Mouse (Mus musculus): ENCODE results near the gene Ube2g2. TPM values are rescaled to one million over a fixed set of nuclear protein-coding genes. Genes with fewer than 3 reads are reported as not detected.

Gene Ube2g2
- polyA plus RNA-seq, 1 experiment, result 40.2 TPM

- Histone ChIP-seq H3K27me3 (ENCODE audit: control insufficient read depth, insufficient read depth, low read length, poor library complexity, severe bottlenecking) (no peaks in the 10 kb centered on the region), H3K4me1 (ENCODE audit: control insufficient read depth, insufficient read depth, low read length) (no peaks in the 10 kb centered on the region), H3K27ac (ENCODE audit: insufficient read depth, low read length) (peak overlapping the region; percentile 91), H3K4me3 (ENCODE audit: low read depth, low read length) (no peak overlapping the region), H3K36me3 (ENCODE audit: control insufficient read depth, insufficient read depth, low read length, poor library complexity, severe bottlenecking) (no peaks in the 10 kb centered on the region), H3K9me3 (replicated peaks; ENCODE audit: control insufficient read depth, insufficient read depth, low read length, poor library complexity, severe bottlenecking) (no peaks in the 10 kb centered on the region), H3K9ac (ENCODE audit: low read depth, poor library complexity, severe bottlenecking) (no peak overlapping the region)
- TF ChIP-seq CTCF (IDR thresholded peaks at IDR 0.05; ENCODE audit: low read depth, low read length), result no peak
- no peak for TF ChIP-seq POLR2A (IDR thresholded peaks at IDR 0.05; ENCODE audit: insufficient read depth, low read length)
- no peak for TF ChIP-seq EP300 (IDR thresholded peaks at IDR 0.05; ENCODE audit: insufficient read depth, low read depth, low read length)
Observed at GRCm38 (mm10) chr10:77604958-77605357, 17.1 kb upstream of the Ube2g2 start.

DNA sequence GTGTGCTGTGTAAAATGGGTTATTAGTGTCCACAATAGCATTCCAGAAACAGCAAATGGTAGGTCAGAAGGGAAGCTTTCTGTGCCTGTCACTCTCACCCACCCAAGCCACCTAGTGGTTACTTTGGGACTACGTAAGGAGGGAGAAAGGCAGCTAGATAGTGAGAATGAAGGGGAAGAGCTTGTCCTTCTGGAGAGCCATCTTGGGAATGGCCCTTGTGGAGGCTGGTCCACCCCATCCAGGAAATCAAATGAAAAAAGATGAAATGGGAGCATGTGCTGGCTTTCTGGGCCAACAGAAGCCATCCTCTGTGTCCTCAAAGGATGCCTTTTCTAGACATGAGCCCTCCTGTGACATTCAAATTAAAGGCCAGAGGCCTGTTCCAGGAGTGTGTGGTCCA is 16.7 kb upstream of the Ube2g2 start:
- H3K9ac ChIP-seq (ENCODE audit: low read depth, poor library complexity, severe bottlenecking), result peak overlapping the region; percentile 84
- 0 out of 2 replicates have a peak, but pooled peaks cover 2% of the 10 kb centered on the region for H3K36me3 ChIP-seq (ENCODE audit: control insufficient read depth, insufficient read depth, low read length, poor library complexity, severe bottlenecking)
- no peaks in the 10 kb centered on the region for H3K27me3 ChIP-seq (ENCODE audit: control insufficient read depth, insufficient read depth, low read length, poor library complexity, severe bottlenecking)
- no peaks in the 10 kb centered on the region for H3K9me3 ChIP-seq (replicated peaks; ENCODE audit: control insufficient read depth, insufficient read depth, low read length, poor library complexity, severe bottlenecking)
- peak overlapping the region; percentile 91 for H3K27ac ChIP-seq (ENCODE audit: insufficient read depth, low read length)
- peaks cover 2% of the 10 kb centered on the region for H3K4me1 ChIP-seq (ENCODE audit: control insufficient read depth, insufficient read depth, low read length)
- TF ChIP-seq EP300 (IDR thresholded peaks at IDR 0.05; ENCODE audit: insufficient read depth, low read depth, low read length) (no peak), CTCF (IDR thresholded peaks at IDR 0.05; ENCODE audit: low read depth, low read length) (no peak), POLR2A (IDR thresholded peaks at IDR 0.05; ENCODE audit: insufficient read depth, low read length) (no peak)
- H3K4me3 ChIP-seq (ENCODE audit: low read depth, low read length), result peak overlapping the region; percentile 45

DNA sequence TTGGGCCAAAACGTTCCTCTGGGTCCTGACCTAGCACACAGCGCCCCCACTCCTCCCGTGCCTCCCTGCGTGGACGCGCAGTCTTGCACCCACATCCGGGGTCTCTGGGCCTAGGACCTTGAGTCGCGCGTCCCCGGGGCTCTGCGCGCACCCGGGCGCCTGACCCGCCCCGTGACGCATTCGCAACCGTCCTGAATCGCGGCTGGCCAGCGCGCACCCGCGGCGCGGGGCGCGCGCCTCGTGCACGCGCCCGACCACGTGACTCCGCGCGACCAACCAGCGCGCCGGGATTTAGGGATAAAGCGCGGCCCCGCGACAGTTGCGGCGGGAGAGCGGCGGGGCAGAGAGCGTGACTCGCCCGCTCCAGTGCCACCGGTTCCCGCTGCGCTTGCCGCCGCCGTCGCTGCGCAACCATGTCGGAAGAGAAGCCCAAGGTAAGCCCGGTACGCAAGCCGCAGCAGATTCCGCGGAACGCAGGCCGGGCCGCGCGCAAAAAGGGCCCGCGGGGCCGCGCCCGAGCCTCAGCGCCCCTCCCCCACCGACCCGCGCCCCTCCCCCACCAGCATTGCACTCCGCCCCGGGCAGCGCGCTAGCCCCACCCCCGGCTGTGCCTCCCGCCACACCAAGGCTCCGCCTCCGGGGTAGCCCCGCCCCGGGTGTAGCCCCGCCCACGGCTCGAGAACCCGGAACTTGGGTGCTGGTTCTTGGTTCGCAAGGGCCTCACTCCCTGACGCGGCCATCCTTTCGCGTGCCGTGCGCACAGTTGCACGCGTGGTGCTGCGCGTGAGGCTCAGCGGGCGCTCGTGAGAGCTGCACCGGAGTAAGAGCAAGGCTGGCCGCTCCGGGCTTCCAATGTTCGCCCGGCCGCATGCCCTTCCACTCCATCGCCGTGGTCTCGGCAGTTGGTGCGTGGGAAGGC is 15.9 kb upstream of the Ube2g2 start, which contains the start of the genes Sumo3 and Gm49325:
TSS of gene Sumo3 (plus strand) at position 190 of the 919 bp plus-strand sequence.
TSS of gene Gm49325 (plus strand) at position 290 of the 919 bp plus-strand sequence.
- H3K9ac ChIP-seq (ENCODE audit: low read depth, poor library complexity, severe bottlenecking), result peak within 1 kb of the TSS; percentile 84

DNA sequence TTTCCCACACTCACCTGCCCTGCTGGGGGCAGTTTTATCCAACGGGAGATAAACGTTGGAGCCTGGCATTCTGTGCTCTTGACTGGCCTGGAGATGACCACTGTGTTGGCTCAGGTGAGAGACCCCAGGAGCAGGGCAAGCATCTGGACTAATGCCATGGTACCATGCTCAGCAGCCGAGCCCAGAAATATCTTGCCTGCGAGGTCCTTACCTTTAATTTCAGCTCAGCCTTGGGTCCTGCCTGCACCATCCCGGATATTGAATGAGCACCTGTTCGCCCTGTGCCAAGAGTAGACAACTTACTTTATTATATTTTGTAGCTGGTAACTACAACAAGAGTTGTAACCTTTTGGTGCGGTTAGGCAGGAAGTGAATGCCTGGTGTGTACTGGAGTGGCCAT is 15.2 kb upstream of the Ube2g2 start:
- H3K27me3 ChIP-seq (ENCODE audit: control insufficient read depth, insufficient read depth, low read length, poor library complexity, severe bottlenecking), result no peaks in the 10 kb centered on the region
- H3K27ac ChIP-seq (ENCODE audit: insufficient read depth, low read length), result peak overlapping the region; percentile 74
- H3K4me3 ChIP-seq (ENCODE audit: low read depth, low read length), result peak overlapping the region; percentile 91
- H3K4me1 ChIP-seq (ENCODE audit: control insufficient read depth, insufficient read depth, low read length), result peaks cover 5% of the 10 kb centered on the region
- H3K9me3 ChIP-seq (replicated peaks; ENCODE audit: control insufficient read depth, insufficient read depth, low read length, poor library complexity, severe bottlenecking), result no peaks in the 10 kb centered on the region
- H3K36me3 ChIP-seq (ENCODE audit: control insufficient read depth, insufficient read depth, low read length, poor library complexity, severe bottlenecking), result peaks cover 6% of the 10 kb centered on the region
- TF ChIP-seq EP300 (IDR thresholded peaks at IDR 0.05; ENCODE audit: insufficient read depth, low read depth, low read length) (no peak), POLR2A (IDR thresholded peaks at IDR 0.05; ENCODE audit: insufficient read depth, low read length) (no peak), CTCF (IDR thresholded peaks at IDR 0.05; ENCODE audit: low read depth, low read length) (no peak)
- H3K9ac ChIP-seq (ENCODE audit: low read depth, poor library complexity, severe bottlenecking), result peak overlapping the region; percentile 84

More for the DNA sequence above, 15.9 kb upstream of the Ube2g2 start, which contains the start of the genes Sumo3 and Gm49325:
- peak within 1 kb of the TSS; percentile 91 for H3K4me3 ChIP-seq (ENCODE audit: low read depth, low read length)
- no peaks in the 10 kb centered on the region for H3K9me3 ChIP-seq (replicated peaks; ENCODE audit: control insufficient read depth, insufficient read depth, low read length, poor library complexity, severe bottlenecking)
- TF ChIP-seq CTCF (IDR thresholded peaks at IDR 0.05; ENCODE audit: low read depth, low read length) (peak; percentile 19), POLR2A (IDR thresholded peaks at IDR 0.05; ENCODE audit: insufficient read depth, low read length) (no peak)
- 0 out of 2 replicates have a peak, but pooled peaks cover 2% of the 10 kb centered on the region for H3K36me3 ChIP-seq (ENCODE audit: control insufficient read depth, insufficient read depth, low read length, poor library complexity, severe bottlenecking)
- peaks cover 5% of the 10 kb centered on the region for H3K4me1 ChIP-seq (ENCODE audit: control insufficient read depth, insufficient read depth, low read length)
- H3K27ac ChIP-seq (ENCODE audit: insufficient read depth, low read length), result peak within 1 kb of the TSS; percentile 91
- no peaks in the 10 kb centered on the region for H3K27me3 ChIP-seq (ENCODE audit: control insufficient read depth, insufficient read depth, low read length, poor library complexity, severe bottlenecking)

DNA sequence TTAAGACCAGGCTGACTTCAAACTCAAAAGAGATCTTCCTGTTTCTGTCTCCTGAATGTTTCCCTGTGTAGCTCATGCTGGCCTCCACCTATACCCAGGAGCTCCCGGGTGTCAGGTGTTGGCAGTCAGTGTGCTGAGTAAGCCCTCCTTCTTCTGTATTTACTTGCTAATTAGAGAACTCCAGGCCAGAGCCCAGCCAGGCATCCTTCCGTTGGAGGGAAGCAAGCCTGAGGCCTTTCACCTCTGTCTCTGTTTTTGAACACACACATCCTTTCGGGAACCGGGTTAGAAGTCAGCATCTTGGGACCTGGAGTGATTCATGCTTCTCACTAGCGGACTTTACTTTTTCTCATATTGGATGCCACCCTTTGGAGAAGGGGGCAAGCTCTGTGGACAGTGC is 14.6 kb upstream of the Ube2g2 start:
- Histone ChIP-seq H3K4me3 (ENCODE audit: low read depth, low read length) (peak overlapping the region; percentile 91), H3K9ac (ENCODE audit: low read depth, poor library complexity, severe bottlenecking) (peak overlapping the region; percentile 84), H3K4me1 (ENCODE audit: control insufficient read depth, insufficient read depth, low read length) (peaks cover 5% of the 10 kb centered on the region), H3K36me3 (ENCODE audit: control insufficient read depth, insufficient read depth, low read length, poor library complexity, severe bottlenecking) (peaks cover 11% of the 10 kb centered on the region), H3K27ac (ENCODE audit: insufficient read depth, low read length) (peak overlapping the region; percentile 90), H3K9me3 (replicated peaks; ENCODE audit: control insufficient read depth, insufficient read depth, low read length, poor library complexity, severe bottlenecking) (no peaks in the 10 kb centered on the region), H3K27me3 (ENCODE audit: control insufficient read depth, insufficient read depth, low read length, poor library complexity, severe bottlenecking) (no peaks in the 10 kb centered on the region)
- peak; percentile 80 for TF ChIP-seq EP300 (IDR thresholded peaks at IDR 0.05; ENCODE audit: insufficient read depth, low read depth, low read length)
- TF ChIP-seq POLR2A (IDR thresholded peaks at IDR 0.05; ENCODE audit: insufficient read depth, low read length), result no peak

- Histone ChIP-seq H3K27ac (ENCODE audit: insufficient read depth, low read length) (no peak overlapping the region), H3K9ac (ENCODE audit: low read depth, poor library complexity, severe bottlenecking) (no peak overlapping the region), H3K4me3 (ENCODE audit: low read depth, low read length) (no peak overlapping the region), H3K4me1 (ENCODE audit: control insufficient read depth, insufficient read depth, low read length) (peaks cover 5% of the 10 kb centered on the region), H3K27me3 (ENCODE audit: control insufficient read depth, insufficient read depth, low read length, poor library complexity, severe bottlenecking) (no peaks in the 10 kb centered on the region), H3K9me3 (replicated peaks; ENCODE audit: control insufficient read depth, insufficient read depth, low read length, poor library complexity, severe bottlenecking) (no peaks in the 10 kb centered on the region), H3K36me3 (ENCODE audit: control insufficient read depth, insufficient read depth, low read length, poor library complexity, severe bottlenecking) (peaks cover 20% of the 10 kb centered on the region)
- TF ChIP-seq POLR2A (IDR thresholded peaks at IDR 0.05; ENCODE audit: insufficient read depth, low read length), result no peak
- no peak for TF ChIP-seq CTCF (IDR thresholded peaks at IDR 0.05; ENCODE audit: low read depth, low read length)
- no peak for TF ChIP-seq EP300 (IDR thresholded peaks at IDR 0.05; ENCODE audit: insufficient read depth, low read depth, low read length)
Observed at GRCm38 (mm10) chr10:77608589-77608988, 13.5 kb upstream of the Ube2g2 start.
